Mouse (Mus musculus) forelimb bud, embryonic 11.5 days (tissue): ENCODE data around the gene Arid4a.
A peak's percentile ranks its signal among the peaks of the same experiment; 100 is the strongest.
"Not testable (repeated sequence)": the region's sequence is repeated elsewhere in the genome, so short reads cannot be mapped to it uniquely, and the experiment has no call there.

Experiments
- DNase-seq: peaks from one replicate; pipeline ENCODE4 v3.0.0-alpha.2; 2012; ENCODE audit warnings: low read depth, low spot score

Arid4a gene

GRCm38 (mm10) chr12:71053031-71053430 lies 37.2 kb downstream of the Arid4a start:
- DNase-seq, result no peak

DNA sequence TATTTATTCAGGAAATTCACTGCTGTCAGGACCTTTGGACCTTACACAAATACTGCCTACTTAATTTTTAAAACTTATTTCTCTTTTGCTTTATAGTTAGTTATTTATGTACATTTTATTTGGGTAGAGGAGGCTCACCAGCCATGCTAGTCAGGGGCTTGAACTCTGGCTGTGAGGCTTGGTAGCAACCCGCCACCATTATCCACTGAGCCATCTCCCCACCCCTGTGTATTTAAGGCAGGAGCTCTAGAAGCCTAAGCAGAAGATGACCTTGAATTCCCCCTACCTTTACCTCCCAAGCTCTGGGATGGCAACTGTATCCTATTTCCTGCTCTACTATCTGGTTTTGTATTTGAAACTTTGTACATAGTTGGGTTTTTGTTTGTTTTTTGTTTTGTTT lies 37.7 kb downstream of the Arid4a start:
- DNase-seq, result no peak

DNA sequence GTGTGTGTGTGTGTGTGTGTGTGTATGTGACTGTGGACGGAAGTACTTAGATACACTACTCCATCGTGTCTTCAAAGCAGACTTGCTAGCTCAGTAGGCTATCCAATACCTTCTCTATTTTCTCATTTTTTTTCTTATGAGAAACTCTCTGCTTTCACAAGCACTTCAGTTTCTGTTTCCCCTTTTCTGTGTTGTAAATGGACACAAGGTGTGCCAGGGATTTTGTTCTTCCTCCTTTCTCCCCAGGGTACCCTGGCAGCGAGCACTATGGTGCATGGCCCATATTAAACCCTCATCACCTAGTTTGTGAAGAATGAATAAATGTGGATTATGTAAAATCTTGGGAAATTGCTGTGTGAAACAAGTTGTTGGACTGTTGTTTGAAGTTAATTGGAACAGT lies 39.7 kb downstream of the Arid4a start:
- DNase-seq, result no peak

DNA sequence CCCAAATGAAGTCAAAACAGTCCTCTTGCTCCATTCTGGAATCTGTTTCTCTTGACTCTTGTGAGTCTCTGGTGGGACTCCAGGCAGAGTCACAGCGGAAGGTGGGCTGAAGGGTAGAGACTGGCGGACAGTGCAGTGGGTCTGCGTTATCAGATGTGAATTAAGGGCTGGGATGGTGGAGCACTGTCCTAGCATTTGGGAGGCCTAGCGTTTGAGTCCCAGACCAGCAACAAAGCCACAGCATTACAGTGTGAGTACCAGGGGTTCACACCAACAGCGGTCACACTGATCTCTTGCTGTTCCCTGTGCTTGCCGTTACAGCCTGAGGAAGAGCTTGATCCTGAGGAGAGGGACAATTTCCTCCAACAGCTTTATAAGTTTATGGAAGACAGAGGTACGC lies 44.0 kb downstream of the Arid4a start:
- DNase-seq, result no peak

DNA sequence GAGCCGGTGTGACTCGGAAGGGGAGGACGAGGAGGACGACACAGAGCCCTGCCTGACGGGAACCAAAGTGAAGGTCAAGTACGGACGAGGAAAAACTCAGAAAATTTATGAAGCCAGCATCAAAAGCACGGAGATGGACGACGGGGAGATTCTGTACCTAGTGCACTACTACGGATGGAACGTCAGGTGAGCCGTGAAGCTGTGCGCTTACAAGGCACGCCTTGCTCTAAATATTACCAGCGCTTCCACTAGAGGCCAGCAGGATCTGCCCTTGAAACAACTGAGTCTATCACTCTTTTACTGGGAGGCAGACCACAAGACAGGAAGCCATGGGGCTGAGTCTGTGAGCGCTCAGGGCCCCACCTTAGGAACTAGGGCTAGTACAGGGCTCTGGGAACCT lies 54.1 kb downstream of the Arid4a start:
- DNase-seq, result no peak

DNA sequence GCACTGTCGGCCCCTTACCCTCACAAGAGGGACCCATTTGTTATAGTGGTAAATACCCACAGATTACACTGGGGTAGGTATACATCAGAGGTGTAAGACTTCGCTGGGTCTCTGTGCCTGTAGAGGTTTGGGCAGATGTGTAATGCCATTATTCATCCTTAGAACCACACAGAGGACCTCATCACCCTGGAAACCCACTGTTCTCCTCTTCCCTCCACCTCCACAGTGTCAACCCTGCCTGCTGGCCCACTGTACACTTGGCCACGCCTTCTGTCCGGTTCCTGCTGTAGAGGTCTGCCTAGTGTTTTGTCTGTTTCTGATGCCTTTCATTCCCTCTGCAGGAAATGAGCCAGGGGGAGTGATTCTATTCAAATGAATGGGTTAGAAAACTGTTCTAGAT lies 56.3 kb downstream of the Arid4a start:
- DNase-seq, result no peak

DNA sequence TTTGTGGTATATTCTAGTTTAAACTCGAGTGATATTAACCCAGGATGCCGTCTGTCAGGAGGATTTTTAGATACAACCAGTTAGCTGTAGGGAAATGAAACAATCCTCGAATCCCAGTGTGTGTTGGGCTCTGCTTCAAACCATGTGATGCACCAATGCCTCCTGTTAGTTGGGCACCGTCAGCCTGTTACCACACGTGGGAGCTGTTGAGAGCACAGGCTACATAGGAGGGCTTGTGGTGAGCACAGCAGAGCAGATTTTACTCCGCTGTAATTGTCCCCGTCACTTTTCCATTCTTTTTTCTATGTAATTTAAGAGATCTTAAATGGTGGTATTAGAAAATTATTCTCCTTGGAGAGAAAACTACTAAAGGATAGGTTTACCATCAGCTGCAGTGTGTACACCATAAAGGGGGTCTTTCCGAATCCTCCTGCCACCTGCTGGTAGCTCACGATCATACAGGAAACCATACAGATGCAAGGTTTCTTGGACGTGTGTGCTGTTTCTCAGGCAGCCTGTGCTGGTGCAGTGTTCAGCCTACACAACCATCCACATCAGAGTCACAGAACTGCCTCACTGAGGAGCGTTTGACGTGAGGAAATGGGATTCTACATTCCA lies 57.4 kb downstream of the Arid4a start:
- DNase-seq, result peak; percentile 32

DNA sequence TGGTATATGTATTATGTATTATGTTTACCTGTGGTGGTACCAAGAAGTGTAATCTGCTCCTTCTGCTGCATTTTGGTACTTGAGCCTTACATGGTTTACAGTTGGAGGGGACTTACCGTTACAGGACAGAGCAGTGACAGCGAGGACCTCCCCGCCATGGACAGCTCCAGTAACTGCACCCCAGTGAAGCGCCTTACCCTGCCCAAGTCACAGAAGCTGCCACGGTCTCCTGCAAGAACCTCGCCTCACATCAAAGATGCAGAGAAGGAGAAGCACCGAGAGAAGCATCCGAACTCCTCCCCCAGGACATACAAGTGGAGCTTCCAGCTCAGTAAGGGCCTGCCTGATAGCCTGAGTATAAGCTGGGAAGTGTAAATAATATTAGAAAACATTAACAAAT lies 70.5 kb downstream of the Arid4a start:
- DNase-seq, result no peak

- DNase-seq, result not testable (repeated sequence)
Observed at GRCm38 (mm10) chr12:71104275-71104674, 88.5 kb downstream of the Arid4a start.

GRCm38 (mm10) chr12:71107216-71107771 lies 91.5 kb downstream of the Arid4a start:
- DNase-seq, result no peak

DNA sequence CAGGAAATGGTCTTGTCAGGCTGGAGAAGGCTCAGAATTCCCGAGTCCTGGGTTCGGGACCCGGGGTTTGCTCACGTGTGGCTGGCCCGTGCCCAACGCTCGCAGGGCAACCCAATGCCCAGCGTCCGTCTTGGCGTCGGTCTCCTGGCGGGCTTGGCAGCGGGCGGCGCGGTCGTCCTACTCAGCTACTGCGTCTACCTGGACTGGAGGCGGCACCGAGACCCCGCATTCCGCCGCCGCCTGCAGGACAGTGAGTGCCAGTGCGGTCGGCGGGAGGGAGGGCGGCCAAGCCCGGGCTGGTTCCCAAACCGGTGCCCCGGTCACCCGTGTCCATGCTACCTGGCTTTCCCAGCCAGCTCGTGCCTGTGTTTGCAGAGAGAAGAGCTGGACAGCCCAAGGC lies 95.5 kb downstream of the Arid4a start, which contains the start of gene Tomm20l:
TSS of gene Tomm20l (plus strand) at position 98 of the 400 bp plus-strand sequence.
- DNase-seq, result no peak

DNA sequence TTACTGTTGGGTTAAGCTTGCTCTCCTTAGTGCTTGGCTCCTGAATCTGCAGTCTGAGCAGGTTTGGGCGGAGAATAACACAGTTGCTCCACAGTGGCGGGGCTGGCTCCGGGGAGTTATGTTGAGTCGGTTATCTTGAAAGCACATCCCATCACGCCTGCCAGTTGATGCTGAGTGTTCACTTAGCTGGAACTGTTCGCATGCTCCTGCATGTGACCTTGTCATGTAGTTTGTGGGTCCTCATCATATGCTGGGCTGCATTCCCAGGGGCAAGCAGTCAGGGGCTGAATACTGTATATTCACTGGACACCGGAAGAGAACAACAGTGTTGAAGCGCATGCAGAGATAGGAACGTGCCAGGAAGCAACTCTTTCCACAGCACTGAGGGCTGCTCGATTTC lies 97.3 kb downstream of the Arid4a start:
- DNase-seq, result no peak

- DNase-seq, result peak; percentile 24
Observed at GRCm38 (mm10) chr12:71113675-71114288, 98.0 kb downstream of the Arid4a start.

GRCm38 (mm10) chr12:71116411-71116810 lies 100.6 kb downstream of the Arid4a start:
- no peak for DNase-seq

DNA sequence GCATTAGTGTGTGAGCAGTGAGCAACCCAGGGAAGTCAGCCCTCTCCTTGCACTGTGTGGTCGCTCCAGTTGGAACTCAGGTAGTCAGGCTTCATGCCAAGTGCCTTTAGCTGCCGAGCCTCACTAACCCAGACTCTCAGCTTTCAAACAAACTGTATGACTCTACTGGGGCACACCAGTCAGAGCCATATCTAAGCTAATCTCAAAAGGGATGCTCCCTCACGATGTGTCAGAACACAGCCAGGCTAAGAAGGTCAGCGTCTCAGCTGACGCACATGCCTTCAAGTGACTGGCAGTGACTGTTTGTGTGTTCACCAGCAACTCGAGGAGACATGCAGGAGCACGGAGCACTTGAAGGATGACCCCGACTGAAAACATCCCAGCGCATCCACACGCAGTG lies 106.9 kb downstream of the Arid4a start:
- no peak for DNase-seq

- no peak for DNase-seq
Observed at GRCm38 (mm10) chr12:71123286-71123685, 107.5 kb downstream of the Arid4a start.

DNA sequence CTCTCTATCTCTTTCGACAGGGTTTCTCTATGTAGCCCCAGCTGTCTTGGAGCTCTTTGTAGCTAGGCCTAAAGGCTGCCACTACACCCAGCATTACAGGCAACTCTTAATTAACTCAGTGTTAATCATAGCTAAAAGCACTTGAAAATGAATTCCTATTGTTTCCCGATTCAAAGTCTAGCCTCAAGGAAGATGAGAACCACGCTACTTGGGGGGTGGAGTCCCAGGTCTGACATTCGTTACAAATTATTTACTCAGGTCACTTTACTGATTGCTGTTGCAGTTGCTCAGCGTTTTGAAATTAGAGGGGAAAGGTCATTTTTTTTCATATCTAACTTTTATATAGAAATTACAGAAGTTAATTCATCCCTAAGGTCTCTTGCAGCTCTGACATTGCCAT lies 119.8 kb downstream of the Arid4a start:
- DNase-seq, result no peak

GRCm38 (mm10) chr12:71136130-71136973 lies 120.6 kb downstream of the Arid4a start, which contains the start of the genes Timm9 and 2700049A03Rik:
Gene Timm9, minus strand, starts transcription at chr12:71136684.
Gene 2700049A03Rik, plus strand, starts transcription at chr12:71136848.
- DNase-seq, result peak; percentile 75

- peak; percentile 94 for DNase-seq
Observed at GRCm38 (mm10) chr12:71136974-71137491, 121.2 kb downstream of the Arid4a start.

DNA sequence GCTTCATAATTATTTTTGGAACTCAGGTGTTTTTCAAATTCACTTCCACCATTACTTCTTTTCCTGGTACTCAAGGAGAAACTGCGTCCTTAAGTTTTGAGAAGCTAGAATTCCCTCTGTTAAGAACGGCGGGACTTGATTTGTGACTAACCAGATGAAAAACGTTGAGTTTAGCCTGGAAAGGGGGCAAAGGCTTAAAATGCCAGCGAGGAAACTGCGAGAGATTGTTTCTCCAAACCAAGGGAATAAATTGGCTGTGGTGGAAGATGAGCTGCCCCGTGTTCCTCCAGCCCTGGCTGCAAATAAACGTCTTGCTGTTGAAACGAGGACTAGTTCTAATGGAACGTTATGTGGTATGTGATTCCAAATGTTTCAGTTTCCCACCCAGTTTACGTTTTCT lies 121.9 kb downstream of the Arid4a start:
- DNase-seq, result no peak

GRCm38 (mm10) chr12:71139258-71139828 lies 123.6 kb downstream of the Arid4a start:
- DNase-seq, result no peak

DNA sequence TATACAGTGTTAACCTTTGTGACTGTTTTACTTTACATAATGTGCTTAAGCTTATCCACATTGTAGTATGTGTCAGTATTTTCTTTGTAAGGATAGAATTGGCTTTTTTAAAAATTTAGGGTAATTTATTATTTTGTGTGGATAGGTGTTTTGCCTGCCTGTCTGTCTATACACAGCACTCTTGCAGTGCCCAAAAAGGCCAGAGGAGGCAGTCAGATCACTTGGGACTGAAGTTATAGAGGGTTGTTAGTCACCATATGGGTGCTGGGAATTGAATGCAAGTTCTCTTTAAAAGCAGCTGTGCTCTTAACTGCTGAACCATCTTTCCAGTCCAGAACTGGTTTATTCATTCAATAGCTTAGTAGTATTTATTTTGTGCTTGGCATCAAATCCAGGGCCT lies 125.4 kb downstream of the Arid4a start:
- no peak for DNase-seq
